Mouse (Mus musculus) urinary bladder, postnatal 25 days (tissue): Measurements from ENCODE around the gene Ppp2r2d.

Experiments
- DNase-seq: peaks from one replicate; pipeline ENCODE4 v3.0.0; 2022; ENCODE audit warnings: low spot score

Ppp2r2d gene

GRCm38 (mm10) chr7:138928456-138928855 lies 82.6 kb downstream of the Ppp2r2d start:
- DNase-seq: no peak
